Mouse (Mus musculus): ENCODE measurements at regions not wholly inside any gene's neighbourhood (a gene's known extent, or its start where the extent isn't known, plus 50 kb on each side); places are given as distances from the start of the nearest gene placed in this dataset.

DNA sequence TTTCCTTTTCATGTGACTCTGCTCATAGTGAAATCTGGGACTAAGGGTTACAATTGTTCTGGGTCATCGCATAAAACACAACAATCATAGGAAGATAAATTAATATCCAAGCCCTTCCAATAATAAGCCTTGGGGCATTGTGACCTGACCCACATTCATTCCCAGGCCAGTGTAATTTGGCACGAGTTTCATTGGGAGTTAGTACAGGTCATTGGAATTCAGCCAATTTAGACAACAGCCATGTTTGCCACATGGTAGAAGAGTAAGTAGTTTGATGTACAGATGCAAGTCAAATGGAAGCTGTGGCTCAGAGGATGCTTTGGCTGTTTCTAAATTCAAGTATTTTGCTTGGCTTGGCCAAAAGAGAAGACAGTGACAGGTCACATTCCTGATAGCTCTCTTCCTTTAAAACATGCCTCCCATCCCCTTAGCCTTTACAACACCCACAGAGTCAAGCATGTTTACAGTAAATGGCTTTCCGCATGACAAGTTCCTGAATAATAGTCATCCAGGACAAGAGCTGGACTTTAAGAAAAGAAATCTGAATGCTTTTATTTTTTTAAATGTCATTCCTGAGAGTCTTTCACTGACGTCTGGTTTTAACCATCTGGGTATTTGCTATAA lies 355.5 kb upstream of the Lcorl start:
- Histone ChIP-seq H3K4me1 (ENCODE audit: control insufficient read depth in 1 of 2, insufficient read depth in 2 of 2, low read length in 2 of 2) (no peaks in the 10 kb centered on the region), H3K27ac (ENCODE audit: control insufficient read depth, low read depth, low read length) (no peak overlapping the region), H3K79me2 (ENCODE audit: control insufficient read depth, insufficient read depth, low read length, poor library complexity) (no peaks in the 10 kb centered on the region), H3K9me3 (replicated peaks; ENCODE audit: insufficient read depth, low read length) (no peaks in the 10 kb centered on the region), H3K36me3 (ENCODE audit: control insufficient read depth in 1 of 2, insufficient read depth in 2 of 2, low read length in 2 of 2) (no peaks in the 10 kb centered on the region), H3K27me3 (ENCODE audit: control insufficient read depth in 1 of 2, insufficient read depth in 2 of 2, low read length in 2 of 2) (no peaks in the 10 kb centered on the region), H3K4me3 (ENCODE audit: control insufficient read depth in 1 of 2, insufficient read depth in 1 of 2, low read depth in 2 of 2, low read length in 2 of 2) (no peak overlapping the region), H3K9ac (ENCODE audit: control insufficient read depth, low read depth, low read length, poor library complexity, severe bottlenecking) (no peak overlapping the region)
- TF ChIP-seq RAD21 (IDR thresholded peaks at IDR 0.05; ENCODE audit: low read depth, low read length) (no peak), GATA1 (IDR thresholded peaks at IDR 0.05; ENCODE audit: low read depth, low read length) (no peak), POLR2AphosphoS5 (IDR thresholded peaks at IDR 0.05; ENCODE audit: borderline replicate concordance, low read depth, low read length) (no peak), RCOR1 (IDR thresholded peaks at IDR 0.05; ENCODE audit: low read depth, low read length) (no peak), CTCF (IDR thresholded peaks at IDR 0.05 in 2 of 3, conservative IDR thresholded peaks at IDR 0.05 in 1 of 3; ENCODE audit: control insufficient read depth in 1 of 3, insufficient read depth in 1 of 3, low read depth in 2 of 3, low read length in 3 of 3, poor library complexity in 1 of 3, severe bottlenecking in 1 of 3) (no peak), USF1 (IDR thresholded peaks at IDR 0.05; ENCODE audit: low read depth, low read length) (no peak), MAX (IDR thresholded peaks at IDR 0.05; ENCODE audit: low read length) (no peak), MEF2A (IDR thresholded peaks at IDR 0.05; ENCODE audit: extremely low read depth, insufficient replicate concordance, low read depth, low read length, poor library complexity, severe bottlenecking) (no peak), POLR2A (IDR thresholded peaks at IDR 0.05; ENCODE audit: control insufficient read depth in 1 of 2, insufficient read depth in 1 of 2, low read depth in 1 of 2, low read length in 2 of 2, poor library complexity in 1 of 2) (no peak), BHLHE40 (IDR thresholded peaks at IDR 0.05; ENCODE audit: borderline replicate concordance, low read depth, low read length) (no peak), MYC (IDR thresholded peaks at IDR 0.05; ENCODE audit: low read depth, low read length) (no peak), CHD1 (IDR thresholded peaks at IDR 0.05; ENCODE audit: low read depth, low read length) (no peak), SMC3 (IDR thresholded peaks at IDR 0.05; ENCODE audit: low read depth, low read length) (no peak), NRF1 (IDR thresholded peaks at IDR 0.05; ENCODE audit: insufficient read depth, low read depth, low read length, poor library complexity, severe bottlenecking) (no peak)
- DNase-seq (ENCODE audit: low read depth, low spot score), result no peak

DNA sequence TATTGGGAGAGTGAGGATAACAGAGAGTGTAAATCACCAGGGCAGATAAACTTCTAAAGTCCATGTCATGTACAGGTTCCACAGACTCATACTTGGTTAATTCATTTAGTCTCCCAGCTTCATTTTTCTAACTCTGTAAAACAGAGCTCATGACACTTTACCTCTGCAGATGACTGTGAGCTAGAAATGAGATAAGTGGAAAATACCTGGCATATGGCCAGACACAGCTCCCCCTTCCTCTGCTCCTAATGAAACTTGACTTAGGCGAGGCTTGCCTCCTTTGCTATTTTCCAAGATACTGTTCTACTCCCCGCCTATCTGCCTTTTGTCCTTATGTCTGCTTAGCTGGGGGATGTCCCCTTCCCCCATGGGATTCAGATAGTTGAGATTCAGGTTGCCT lies 351.7 kb upstream of the Lcorl start:
- Histone ChIP-seq H3K79me2 (ENCODE audit: control insufficient read depth, insufficient read depth, low read length, poor library complexity) (no peaks in the 10 kb centered on the region), H3K9me3 (replicated peaks; ENCODE audit: insufficient read depth, low read length) (no peaks in the 10 kb centered on the region), H3K4me3 (ENCODE audit: control insufficient read depth in 1 of 2, insufficient read depth in 1 of 2, low read depth in 2 of 2, low read length in 2 of 2) (no peak overlapping the region), H3K27ac (ENCODE audit: control insufficient read depth, low read depth, low read length) (no peak overlapping the region), H3K4me1 (ENCODE audit: control insufficient read depth in 1 of 2, insufficient read depth in 2 of 2, low read length in 2 of 2) (no peaks in the 10 kb centered on the region), H3K36me3 (ENCODE audit: control insufficient read depth in 1 of 2, insufficient read depth in 2 of 2, low read length in 2 of 2) (no peaks in the 10 kb centered on the region), H3K9ac (ENCODE audit: control insufficient read depth, low read depth, low read length, poor library complexity, severe bottlenecking) (no peak overlapping the region), H3K27me3 (ENCODE audit: control insufficient read depth in 1 of 2, insufficient read depth in 2 of 2, low read length in 2 of 2) (no peaks in the 10 kb centered on the region)
- TF ChIP-seq NRF1 (IDR thresholded peaks at IDR 0.05; ENCODE audit: insufficient read depth, low read depth, low read length, poor library complexity, severe bottlenecking) (no peak), ZC3H11A (IDR thresholded peaks at IDR 0.05; ENCODE audit: low read depth, low read length) (no peak), E2F4 (IDR thresholded peaks at IDR 0.05; ENCODE audit: borderline replicate concordance, low read depth, low read length) (no peak), SIN3A (IDR thresholded peaks at IDR 0.05; ENCODE audit: low read length) (no peak), SMC3 (IDR thresholded peaks at IDR 0.05; ENCODE audit: low read depth, low read length) (no peak), EP300 (IDR thresholded peaks at IDR 0.05; ENCODE audit: low read depth in 1 of 2, low read length in 2 of 2) (no peak)
- DNase-seq (ENCODE audit: low read depth, low spot score), result no peak
